Mouse (Mus musculus): Measurements from ENCODE around the gene F3. TPM values are rescaled to one million over a fixed set of nuclear protein-coding genes. Genes with fewer than 3 reads are reported as not detected.
A peak's percentile ranks its signal among the peaks of the same experiment; 100 is the strongest.

F3 gene
- polyA plus RNA-seq, 1 experiment from 2014 or later, result 6.6 TPM

GRCm38 (mm10) chr3:121712222-121712621, 11.1 kb upstream of the F3 start:
- H3K9me3 ChIP-seq (replicated peaks), result no peaks in the 10 kb centered on the region
- H3K4me3 ChIP-seq, result no peak overlapping the region
- no peak for ATAC-seq
- H3K9ac ChIP-seq, result no peak overlapping the region
- H3K27ac ChIP-seq, result no peak overlapping the region
- no peaks in the 10 kb centered on the region for H3K36me3 ChIP-seq (ENCODE audit: poor library complexity, severe bottlenecking)
- WGBS, result 84% methylated on average over 4 of the region's 4 CpGs
- H3K27me3 ChIP-seq, result no peaks in the 10 kb centered on the region
- H3K4me2 ChIP-seq, result no peak overlapping the region
- H3K4me1 ChIP-seq, result peaks cover 7% of the 10 kb centered on the region

GRCm38 (mm10) chr3:121713151-121713701, 10.1 kb upstream of the F3 start:
- Histone ChIP-seq H3K27ac (no peak overlapping the region), H3K36me3 (ENCODE audit: poor library complexity, severe bottlenecking) (no peaks in the 10 kb centered on the region), H3K4me2 (no peak overlapping the region), H3K9ac (no peak overlapping the region), H3K4me3 (no peak overlapping the region), H3K27me3 (no peaks in the 10 kb centered on the region), H3K9me3 (replicated peaks) (no peaks in the 10 kb centered on the region), H3K4me1 (peaks cover 7% of the 10 kb centered on the region)
- WGBS, result 75% methylated on average over 17 of the region's 17 CpGs
- ATAC-seq, result no peak

GRCm38 (mm10) chr3:121713816-121714215, 9.5 kb upstream of the F3 start:
- no peaks in the 10 kb centered on the region for H3K36me3 ChIP-seq (ENCODE audit: poor library complexity, severe bottlenecking)
- H3K4me2 ChIP-seq, result no peak overlapping the region
- no peak overlapping the region for H3K9ac ChIP-seq
- peaks cover 7% of the 10 kb centered on the region for H3K4me1 ChIP-seq
- H3K9me3 ChIP-seq (replicated peaks), result no peaks in the 10 kb centered on the region
- no peak overlapping the region for H3K4me3 ChIP-seq
- H3K27ac ChIP-seq, result no peak overlapping the region
- no peaks in the 10 kb centered on the region for H3K27me3 ChIP-seq
- no peak for ATAC-seq
- 53% methylated on average over 8 of the region's 8 CpGs for WGBS

GRCm38 (mm10) chr3:121714461-121714860, 8.9 kb upstream of the F3 start:
- 93% methylated on average over 2 of the region's 2 CpGs for WGBS
- Histone ChIP-seq H3K27me3 (no peaks in the 10 kb centered on the region), H3K4me2 (no peak overlapping the region), H3K9ac (no peak overlapping the region), H3K27ac (no peak overlapping the region), H3K36me3 (ENCODE audit: poor library complexity, severe bottlenecking) (no peaks in the 10 kb centered on the region), H3K4me3 (no peak overlapping the region), H3K4me1 (peaks cover 7% of the 10 kb centered on the region), H3K9me3 (replicated peaks) (no peaks in the 10 kb centered on the region)
- no peak for ATAC-seq

- H3K9me3 ChIP-seq (replicated peaks), result no peaks in the 10 kb centered on the region
- ATAC-seq, result no peak
- H3K4me1 ChIP-seq, result peaks cover 7% of the 10 kb centered on the region
- no peak overlapping the region for H3K4me3 ChIP-seq
- H3K4me2 ChIP-seq, result no peak overlapping the region
- H3K9ac ChIP-seq, result no peak overlapping the region
- H3K36me3 ChIP-seq (ENCODE audit: poor library complexity, severe bottlenecking), result no peaks in the 10 kb centered on the region
- no peak overlapping the region for H3K27ac ChIP-seq
- no peaks in the 10 kb centered on the region for H3K27me3 ChIP-seq
These were observed 8.0 kb upstream of the F3 start for GRCm38 (mm10) chr3:121715336-121715735.

- Histone ChIP-seq H3K27ac (no peak overlapping the region), H3K9ac (no peak overlapping the region), H3K4me1 (peaks cover 8% of the 10 kb centered on the region), H3K4me2 (no peak overlapping the region), H3K9me3 (replicated peaks) (no peaks in the 10 kb centered on the region), H3K27me3 (no peaks in the 10 kb centered on the region), H3K4me3 (no peak overlapping the region), H3K36me3 (ENCODE audit: poor library complexity, severe bottlenecking) (no peaks in the 10 kb centered on the region)
- WGBS, result 85% methylated on average over 6 of the region's 6 CpGs
- no peak for ATAC-seq
These were observed 7.4 kb upstream of the F3 start for GRCm38 (mm10) chr3:121715741-121716459.

GRCm38 (mm10) chr3:121716480-121716879, 6.9 kb upstream of the F3 start:
- no peaks in the 10 kb centered on the region for H3K9me3 ChIP-seq (replicated peaks)
- no peak overlapping the region for H3K9ac ChIP-seq
- H3K36me3 ChIP-seq (ENCODE audit: poor library complexity, severe bottlenecking), result no peaks in the 10 kb centered on the region
- no peak overlapping the region for H3K4me2 ChIP-seq
- no peak overlapping the region for H3K4me3 ChIP-seq
- no peak for ATAC-seq
- 92% methylated on average over 5 of the region's 5 CpGs for WGBS
- H3K27ac ChIP-seq, result no peak overlapping the region
- H3K27me3 ChIP-seq, result no peaks in the 10 kb centered on the region
- peaks cover 14% of the 10 kb centered on the region for H3K4me1 ChIP-seq

- Histone ChIP-seq H3K4me2 (no peak overlapping the region), H3K27me3 (0 out of 2 replicates have a peak, but pooled peaks cover 4% of the 10 kb centered on the region), H3K9me3 (replicated peaks) (no peaks in the 10 kb centered on the region), H3K4me1 (peaks cover 25% of the 10 kb centered on the region), H3K4me3 (no peak overlapping the region), H3K36me3 (ENCODE audit: poor library complexity, severe bottlenecking) (no peaks in the 10 kb centered on the region), H3K9ac (no peak overlapping the region), H3K27ac (no peak overlapping the region)
- WGBS, result 77% methylated on average over 8 of the region's 8 CpGs
- ATAC-seq, result no peak
These were observed 4.7 kb upstream of the F3 start for GRCm38 (mm10) chr3:121718679-121719078.

- H3K27me3 ChIP-seq, result 0 out of 2 replicates have a peak, but pooled peaks cover 4% of the 10 kb centered on the region
- H3K9me3 ChIP-seq (replicated peaks), result no peaks in the 10 kb centered on the region
- no peak overlapping the region for H3K27ac ChIP-seq
- H3K4me1 ChIP-seq, result peaks cover 32% of the 10 kb centered on the region
- ATAC-seq, result no peak
- H3K36me3 ChIP-seq (ENCODE audit: poor library complexity, severe bottlenecking), result no peaks in the 10 kb centered on the region
- 68% methylated on average over 3 of the region's 3 CpGs for WGBS
- H3K4me2 ChIP-seq, result no peak overlapping the region
- no peak overlapping the region for H3K4me3 ChIP-seq
- H3K9ac ChIP-seq, result no peak overlapping the region
These were observed 3.6 kb upstream of the F3 start for GRCm38 (mm10) chr3:121719701-121720100.

GRCm38 (mm10) chr3:121720801-121721690, 2.3 kb upstream of the F3 start:
- no peak overlapping the region for H3K9ac ChIP-seq
- H3K27me3 ChIP-seq, result 0 out of 2 replicates have a peak, but pooled peaks cover 4% of the 10 kb centered on the region
- H3K4me1 ChIP-seq, result peaks cover 40% of the 10 kb centered on the region
- WGBS, result 53% methylated on average over 14 of the region's 14 CpGs
- H3K27ac ChIP-seq, result no peak overlapping the region
- no peaks in the 10 kb centered on the region for H3K9me3 ChIP-seq (replicated peaks)
- peak overlapping the region; percentile 38 for H3K4me2 ChIP-seq
- no peaks in the 10 kb centered on the region for H3K36me3 ChIP-seq (ENCODE audit: poor library complexity, severe bottlenecking)
- 0 out of 2 replicates have a peak, but pooled peaks have one; percentile 1 for ATAC-seq
- no peak overlapping the region for H3K4me3 ChIP-seq

GRCm38 (mm10) chr3:121721691-121722070, 1.7 kb upstream of the F3 start:
- no peak overlapping the region for H3K4me3 ChIP-seq
- 0 out of 2 replicates have a peak, but pooled peaks cover 4% of the 10 kb centered on the region for H3K27me3 ChIP-seq
- 64% methylated on average over 7 of the region's 7 CpGs for WGBS
- H3K4me1 ChIP-seq, result peaks cover 40% of the 10 kb centered on the region
- H3K4me2 ChIP-seq, result peak overlapping the region; percentile 38; the same call in 1 of the 2 replicates
- no peak overlapping the region for H3K9ac ChIP-seq
- H3K27ac ChIP-seq, result no peak overlapping the region
- H3K36me3 ChIP-seq (ENCODE audit: poor library complexity, severe bottlenecking), result no peaks in the 10 kb centered on the region
- no peaks in the 10 kb centered on the region for H3K9me3 ChIP-seq (replicated peaks)
- 0 out of 2 replicates have a peak, but pooled peaks have one; percentile 4 for ATAC-seq

GRCm38 (mm10) chr3:121723968-121724524, 709 bp downstream of the F3 start:
- peak overlapping the region; percentile 69 for H3K4me3 ChIP-seq
- no peaks in the 10 kb centered on the region for H3K9me3 ChIP-seq (replicated peaks)
- H3K9ac ChIP-seq, result peak overlapping the region; percentile 73
- H3K4me1 ChIP-seq, result peaks cover 40% of the 10 kb centered on the region
- 5% methylated on average over 20 of the region's 20 CpGs for WGBS
- H3K36me3 ChIP-seq (ENCODE audit: poor library complexity, severe bottlenecking), result no peaks in the 10 kb centered on the region
- peak; percentile 41 for ATAC-seq
- peak overlapping the region; percentile 86 for H3K4me2 ChIP-seq
- H3K27me3 ChIP-seq, result 0 out of 2 replicates have a peak, but pooled peaks cover 4% of the 10 kb centered on the region
- no peak overlapping the region for H3K27ac ChIP-seq

Data from forebrain, embryonic 13.5 days (tissue).